Mouse (Mus musculus): ENCODE data around the gene P3h4. TPM values are rescaled to one million over a fixed set of nuclear protein-coding genes. Genes with fewer than 3 reads are reported as not detected.
A peak's percentile ranks its signal among the peaks of the same experiment; 100 is the strongest.

The P3h4 gene
- total RNA-seq, 2 experiments from 2014 or later, result 7.9 to 10.6 TPM

DNA sequence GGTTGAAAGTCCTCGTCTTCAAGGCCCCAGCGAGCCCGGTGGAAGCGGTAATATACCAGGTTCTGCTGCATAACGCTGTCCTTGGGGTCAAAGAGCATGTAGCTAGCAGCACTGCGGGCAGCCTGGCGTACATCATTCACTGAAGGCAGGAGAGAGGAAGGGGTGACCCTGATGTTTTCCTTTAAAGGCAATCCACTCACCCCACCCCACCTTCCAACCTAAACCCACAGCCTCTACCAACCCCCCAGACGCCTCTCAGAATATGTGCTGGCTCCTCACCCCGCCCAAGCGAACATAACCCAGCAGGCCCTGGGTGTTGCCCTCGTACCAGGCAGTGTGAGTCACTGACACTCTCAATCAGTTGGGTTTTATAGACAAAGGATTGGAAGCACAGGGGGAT is 2.9 kb downstream of the P3h4 start:
- intact Hi-C loops (cut with DNase I), result no loop called here

DNA sequence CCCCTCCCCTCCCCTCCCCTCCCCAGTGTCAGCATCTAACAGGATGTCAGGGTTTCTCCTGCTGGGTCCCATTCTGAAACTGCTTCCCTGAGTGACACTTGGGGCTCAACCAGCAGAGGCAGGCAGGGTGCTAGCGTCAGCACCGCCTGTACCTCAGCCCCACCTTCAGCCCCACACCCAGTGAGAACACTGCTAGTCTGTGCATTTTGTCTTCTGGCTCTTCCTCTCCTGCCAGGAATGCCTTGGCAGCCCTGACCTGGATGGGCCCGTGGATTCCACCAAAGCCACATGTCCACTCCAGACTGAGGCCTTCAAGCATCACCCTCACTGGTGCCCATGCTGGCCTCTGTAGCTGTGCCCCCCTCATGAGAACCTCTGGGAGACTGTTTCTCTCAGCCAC is 5.0 kb downstream of the P3h4 start:
- intact Hi-C loops (cut with DNase I), result no loop called here
- no peak for DNase-seq (ENCODE audit: low spot score in 2 of 2)

More for the DNA sequence above, 2.9 kb downstream of the P3h4 start:
- no peak for DNase-seq (ENCODE audit: low spot score in 2 of 2)

DNA sequence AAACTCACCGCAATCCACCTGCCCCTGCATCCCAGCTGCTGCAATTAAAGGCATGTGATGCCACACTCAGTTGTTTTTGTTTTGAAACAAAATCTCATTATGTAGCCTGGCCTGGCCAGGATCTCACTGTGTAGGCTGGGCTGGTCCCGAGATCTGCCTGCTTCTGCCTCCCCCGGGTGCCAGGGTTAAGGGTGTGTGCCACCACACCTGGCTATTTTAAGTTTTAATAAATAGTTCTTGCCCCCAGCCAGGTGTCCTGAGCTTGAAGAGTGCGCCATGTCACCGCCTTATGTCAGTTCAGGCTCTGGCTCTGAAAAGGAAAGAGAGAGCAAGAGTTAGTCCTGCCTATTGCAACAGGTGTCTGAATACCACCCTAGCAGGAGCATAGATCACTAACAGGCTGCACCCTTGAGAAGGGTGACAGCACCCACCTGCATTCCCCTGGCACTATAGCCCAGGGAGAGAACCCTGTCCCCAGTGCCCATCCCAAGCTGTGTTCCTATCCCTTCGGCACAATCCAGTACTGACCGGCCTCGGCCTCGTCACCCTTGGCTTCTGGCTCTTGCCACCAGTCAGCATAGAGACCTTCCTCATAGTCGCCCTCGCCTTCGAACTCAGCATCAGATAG is 5.7 kb downstream of the P3h4 start:
- intact Hi-C loops (cut with DNase I), result loop anchor here (1.0 kb wide), 1 partner anchor 47 kb away; no protein-coding TSS in a partner anchor

DNA sequence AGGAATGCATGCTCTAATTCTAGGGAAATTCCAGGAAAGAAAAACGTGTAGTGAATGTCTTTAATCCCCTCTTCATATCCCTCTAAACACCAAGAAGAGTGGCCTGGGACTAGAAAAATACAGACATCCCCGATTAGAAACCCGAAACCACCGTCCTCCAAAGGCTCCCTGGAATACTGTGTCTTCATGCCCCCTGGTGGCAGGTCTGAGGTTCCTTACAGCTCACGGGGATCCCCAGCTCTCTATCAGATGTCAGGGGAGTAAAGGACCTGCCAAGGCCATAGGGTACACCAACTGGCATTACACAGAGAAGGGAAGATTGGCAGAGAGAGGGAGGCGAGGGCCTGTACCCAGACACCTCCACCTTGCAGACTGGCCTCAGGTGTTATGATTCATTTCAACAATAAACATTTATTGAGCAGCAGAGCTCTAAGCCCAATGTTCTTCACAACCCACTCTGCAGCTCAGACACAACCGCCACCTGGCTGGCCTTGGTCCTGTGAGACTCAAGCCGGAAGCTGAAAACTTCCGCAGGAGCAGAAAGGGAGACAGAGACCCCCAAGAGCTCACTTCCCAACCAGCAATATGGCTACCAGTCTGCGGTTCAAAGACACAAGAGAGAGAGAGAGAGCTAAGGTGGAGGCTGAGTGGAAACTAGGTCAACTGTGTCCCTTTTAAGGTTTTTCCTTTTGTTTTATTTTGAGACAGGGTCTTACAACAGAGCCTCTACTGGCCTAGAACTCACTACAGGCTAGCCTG is 6.4 kb downstream of the P3h4 start:
- intact Hi-C loops (cut with DNase I), result loop anchor here (1.0 kb wide), 1 partner anchor 46 kb away; no protein-coding TSS in a partner anchor
- DNase-seq (ENCODE audit: low spot score in 2 of 2), result peak in 1 of 2 experiments; percentile 60

More for the DNA sequence above, 5.7 kb downstream of the P3h4 start:
- no peak for DNase-seq (ENCODE audit: low spot score in 2 of 2)

DNA sequence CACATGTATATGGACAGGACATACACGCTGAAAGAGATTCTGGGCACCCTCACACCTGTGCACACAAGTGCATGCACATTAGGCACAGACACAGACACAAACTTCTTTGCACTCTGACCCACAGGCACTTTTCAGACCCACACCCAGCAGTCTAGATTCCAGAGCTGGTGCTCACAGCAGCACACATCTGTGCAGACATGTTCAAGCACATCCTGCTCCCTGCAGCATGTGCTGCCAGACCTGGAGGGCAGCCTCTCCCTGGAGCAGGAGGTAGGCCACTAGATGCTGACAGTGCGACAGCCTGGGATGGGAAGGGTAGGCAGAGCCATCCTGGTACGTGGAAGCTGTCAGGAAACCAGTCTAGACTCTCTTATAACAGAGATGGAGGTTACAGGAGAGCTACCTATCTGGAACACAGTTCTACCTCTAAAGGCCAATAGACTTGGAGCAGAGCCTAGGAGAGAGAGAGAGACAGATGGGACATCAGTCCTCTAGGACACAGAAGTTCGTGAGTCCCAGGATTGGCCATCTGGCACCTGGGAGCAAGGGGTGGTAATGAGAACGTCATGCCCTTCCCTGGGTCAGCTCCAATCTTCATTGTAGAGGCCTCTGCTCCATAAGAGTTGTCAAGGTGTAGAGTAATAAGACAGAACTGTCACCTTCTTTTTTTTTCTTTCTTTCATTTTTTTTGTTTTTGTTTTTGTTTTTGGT is 7.5 kb downstream of the P3h4 start:
- no peak for DNase-seq (ENCODE audit: low spot score in 2 of 2)
- intact Hi-C loops (cut with DNase I), result no loop called here

DNA sequence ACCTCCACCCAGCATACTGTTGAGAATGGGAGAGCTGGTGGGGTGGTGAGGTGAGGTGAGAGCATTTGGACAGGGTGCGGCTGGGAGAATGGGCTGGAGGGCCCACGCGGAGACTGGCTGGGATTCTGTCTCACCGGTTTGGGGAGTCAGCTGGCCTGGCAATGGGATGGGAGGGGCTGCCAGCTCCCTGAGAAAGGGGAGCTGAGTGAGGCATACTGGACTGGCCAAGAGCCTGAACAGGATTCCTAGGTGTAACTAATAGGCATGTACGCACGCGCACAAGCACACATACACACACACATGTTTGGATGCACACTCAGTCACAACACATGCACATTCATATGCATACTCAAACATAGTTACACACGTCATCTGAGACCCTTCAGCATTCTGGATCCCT is 8.4 kb downstream of the P3h4 start:
- intact Hi-C loops (cut with DNase I), result no loop called here

DNA sequence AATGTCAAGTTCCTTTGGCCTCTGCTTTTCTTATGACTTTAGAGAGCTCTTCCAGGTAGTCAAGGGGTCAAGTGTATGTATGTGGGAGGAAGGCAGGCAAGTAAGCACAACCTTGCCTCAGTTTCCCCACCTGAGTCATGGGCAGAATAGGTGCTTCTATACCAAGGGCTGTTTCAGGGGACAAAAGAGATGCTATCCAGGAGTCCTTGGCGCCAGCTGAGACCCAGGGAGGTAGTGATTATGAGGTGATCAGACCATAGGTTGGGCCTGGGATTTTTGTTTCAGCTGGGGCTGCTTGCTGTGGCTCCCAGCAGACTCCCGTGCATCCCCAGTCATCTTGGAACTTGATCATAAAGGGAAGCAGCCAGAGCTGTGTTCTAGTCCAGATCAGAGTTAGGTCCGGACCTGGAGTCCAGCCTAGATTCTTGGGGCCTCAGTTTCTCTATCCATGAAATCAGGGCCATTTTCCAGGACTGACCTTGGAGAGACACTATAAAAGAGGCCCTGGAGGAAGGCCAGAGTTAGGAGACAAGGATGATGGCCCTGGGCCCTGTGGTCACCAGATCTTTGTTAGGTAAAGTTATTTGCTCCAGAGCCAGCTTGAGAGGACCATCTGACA is 10.1 kb downstream of the P3h4 start:
- DNase-seq (ENCODE audit: low spot score in 2 of 2), result no peak
- intact Hi-C loops (cut with DNase I), result no loop called here

More for the DNA sequence above, 8.4 kb downstream of the P3h4 start:
- DNase-seq (ENCODE audit: low spot score in 2 of 2), result no peak

DNA sequence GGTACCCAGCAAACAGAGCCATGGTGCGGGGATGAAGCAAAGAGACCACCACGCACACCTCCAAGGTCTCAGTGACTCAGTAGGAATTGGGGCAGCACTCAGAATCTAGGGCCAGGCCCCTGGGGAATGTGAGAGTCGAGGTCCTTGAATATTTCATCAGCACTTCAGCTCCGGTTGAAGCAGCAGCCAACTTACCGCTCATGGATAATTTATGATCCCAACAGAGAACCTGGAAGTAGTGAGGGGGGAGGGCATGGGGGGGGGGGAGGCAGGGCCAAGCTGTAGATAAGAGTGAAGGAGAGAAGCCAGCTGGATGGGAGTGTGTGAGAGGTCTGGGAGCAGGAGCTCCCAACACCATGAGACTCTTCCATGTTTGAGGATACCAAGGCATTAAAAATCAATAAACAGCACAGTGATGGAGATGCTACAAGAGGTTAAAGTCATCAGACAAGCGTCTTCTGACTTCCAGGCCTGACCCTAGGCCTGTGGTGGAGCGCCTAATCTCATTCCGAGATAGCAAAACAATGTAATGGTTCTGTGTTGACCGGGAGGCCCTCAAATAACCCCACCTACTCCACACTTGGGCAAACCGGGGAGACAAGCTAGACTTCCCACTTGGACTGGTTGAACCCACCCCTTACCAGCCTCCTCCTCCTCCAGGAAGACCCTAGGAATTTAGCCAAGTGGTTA is 11.0 kb downstream of the P3h4 start:
- intact Hi-C loops (cut with DNase I), result no loop called here
- no peak for DNase-seq (ENCODE audit: low spot score in 2 of 2)

DNA sequence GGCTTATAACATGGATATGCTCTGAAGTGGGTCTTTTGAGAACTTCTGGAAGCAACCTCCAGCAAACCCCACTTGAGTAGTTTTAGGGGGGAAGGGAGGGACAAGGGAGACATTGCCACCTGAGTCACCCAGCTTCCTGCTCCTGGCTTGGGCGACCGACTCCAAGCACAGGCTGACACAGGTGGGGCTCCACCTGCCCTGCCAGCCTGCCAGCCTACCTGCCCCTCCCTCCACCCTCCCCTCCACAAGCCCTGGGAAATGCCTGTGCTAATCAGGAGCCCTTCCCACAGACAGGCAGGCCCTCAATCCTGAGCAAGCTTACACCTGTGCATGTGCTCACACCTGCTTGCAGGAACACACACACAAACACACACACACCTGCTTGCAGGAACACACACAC is 12.0 kb downstream of the P3h4 start:
- intact Hi-C loops (cut with DNase I), result no loop called here
- DNase-seq (ENCODE audit: low spot score in 2 of 2), result no peak

DNA sequence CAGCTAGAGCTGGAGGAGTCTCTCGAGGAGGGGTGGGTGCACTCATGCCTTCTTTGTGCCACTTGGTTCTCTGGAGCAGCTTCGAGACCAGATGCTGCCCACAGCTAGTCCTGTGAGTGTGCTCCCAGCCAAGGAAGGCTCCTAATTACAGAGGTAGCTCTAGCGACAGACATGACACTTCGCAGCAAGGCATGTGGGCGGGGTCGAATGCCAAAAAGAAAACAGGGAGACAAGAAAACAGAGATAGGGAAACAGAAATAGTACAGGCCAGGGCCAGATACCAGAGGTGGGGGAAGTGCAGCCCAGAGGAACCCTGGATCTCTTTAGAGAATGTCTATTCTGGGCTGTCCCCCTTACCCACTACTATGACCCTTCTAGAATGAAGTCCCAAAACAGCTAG is 12.4 kb downstream of the P3h4 start:
- no peak for DNase-seq (ENCODE audit: low spot score in 2 of 2)
- intact Hi-C loops (cut with DNase I), result no loop called here

DNA sequence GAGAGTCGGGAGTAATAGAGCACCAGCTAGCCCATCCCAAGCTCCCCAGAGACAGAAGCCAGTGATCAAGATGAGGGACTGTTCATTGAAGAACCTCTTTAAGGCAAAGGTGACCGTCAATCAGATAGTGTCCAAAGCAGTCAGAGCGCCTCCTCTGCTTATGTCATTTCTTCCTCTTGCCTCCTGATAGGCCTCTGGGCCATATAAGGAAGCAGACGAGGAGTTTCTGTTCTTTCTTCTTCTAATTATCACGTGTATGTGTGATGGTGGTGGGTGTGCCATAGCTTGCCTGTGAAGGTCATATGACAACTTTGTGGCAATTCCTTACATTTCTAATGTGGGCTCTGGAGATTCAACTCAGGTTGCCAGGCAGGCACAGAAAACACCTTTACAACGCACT is 13.8 kb downstream of the P3h4 start:
- DNase-seq (ENCODE audit: low spot score in 2 of 2), result no peak
- intact Hi-C loops (cut with DNase I), result no loop called here

DNA sequence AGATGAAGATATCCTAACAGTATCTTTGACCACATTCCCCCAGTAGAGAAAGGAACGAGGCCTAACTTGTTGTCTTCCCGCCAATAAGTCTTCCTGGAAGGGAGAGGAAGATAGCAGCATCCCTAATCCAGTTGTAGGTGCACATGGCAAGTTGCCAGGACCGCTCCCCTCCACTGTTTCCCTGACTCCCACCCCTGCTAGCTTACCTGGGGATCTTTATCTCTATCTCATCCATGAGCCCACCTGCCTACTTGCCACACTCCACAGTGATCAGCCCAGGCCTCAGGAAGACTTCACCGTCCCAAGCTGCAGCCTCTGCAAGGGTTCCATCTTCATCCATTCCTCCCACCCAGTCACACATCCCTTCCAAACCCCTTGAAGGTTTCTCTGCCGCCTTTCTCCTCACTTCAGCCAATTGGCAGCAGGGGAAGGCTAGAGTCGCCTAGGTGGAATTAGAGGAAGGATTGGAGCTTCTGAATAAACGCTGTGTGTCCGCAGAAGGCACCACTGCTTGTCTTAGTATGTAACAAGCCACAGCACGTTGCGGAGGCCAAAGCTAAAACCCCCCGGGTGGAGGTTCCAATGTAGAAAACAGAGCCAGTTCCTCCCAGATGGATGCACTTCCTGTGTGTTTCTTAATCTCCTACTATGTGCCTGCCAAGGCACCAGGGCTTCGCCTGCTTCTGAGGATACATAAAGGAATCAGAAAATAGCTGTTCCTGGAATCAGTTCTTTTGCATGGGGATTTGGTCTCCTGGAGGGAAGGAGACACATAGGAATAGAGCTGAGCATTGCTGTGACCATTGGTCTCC is 14.7 kb downstream of the P3h4 start:
- intact Hi-C loops (cut with DNase I), result no loop called here
- DNase-seq (ENCODE audit: low spot score in 2 of 2), result no peak

DNA sequence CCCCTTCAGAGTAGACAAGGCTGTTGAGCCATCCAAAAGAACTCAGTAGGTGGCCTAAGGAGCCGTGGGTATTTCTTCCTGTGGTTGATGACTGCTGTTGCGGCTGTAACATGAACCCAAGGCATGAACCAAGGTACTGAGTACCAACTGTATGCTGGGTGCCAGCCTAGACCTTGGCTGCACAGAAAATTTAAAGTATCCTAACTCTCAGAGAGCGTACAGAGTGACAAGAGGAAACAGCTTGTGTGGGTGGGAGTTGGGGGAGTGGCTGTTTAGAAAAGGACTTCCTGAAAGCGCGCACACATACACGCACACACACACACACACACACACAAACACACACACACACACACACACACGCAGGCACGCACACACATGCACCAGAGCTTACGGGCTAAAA is 15.3 kb downstream of the P3h4 start:
- DNase-seq (ENCODE audit: low spot score in 2 of 2), result no peak
- intact Hi-C loops (cut with DNase I), result no loop called here

DNA sequence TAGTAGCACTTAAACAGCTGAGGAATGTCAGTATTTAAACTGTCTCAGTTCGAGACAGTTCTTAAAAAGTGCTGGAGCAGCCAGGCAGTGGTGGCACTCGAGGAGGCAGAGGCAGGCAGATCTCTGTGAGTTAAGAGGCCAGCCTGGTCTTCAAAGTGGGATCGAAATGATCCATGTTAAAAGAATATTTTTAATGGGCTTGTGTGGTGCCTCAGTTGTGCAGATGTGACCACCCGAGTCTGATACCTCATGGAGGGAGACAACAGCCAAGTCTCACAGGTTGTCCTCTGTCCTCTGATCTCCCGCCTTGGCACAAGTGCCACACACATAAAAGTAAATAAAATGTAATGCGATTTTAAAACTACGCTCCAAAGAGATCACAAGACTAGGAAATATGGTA is 16.1 kb downstream of the P3h4 start:
- DNase-seq (ENCODE audit: low spot score in 2 of 2), result no peak
- intact Hi-C loops (cut with DNase I), result no loop called here

DNA sequence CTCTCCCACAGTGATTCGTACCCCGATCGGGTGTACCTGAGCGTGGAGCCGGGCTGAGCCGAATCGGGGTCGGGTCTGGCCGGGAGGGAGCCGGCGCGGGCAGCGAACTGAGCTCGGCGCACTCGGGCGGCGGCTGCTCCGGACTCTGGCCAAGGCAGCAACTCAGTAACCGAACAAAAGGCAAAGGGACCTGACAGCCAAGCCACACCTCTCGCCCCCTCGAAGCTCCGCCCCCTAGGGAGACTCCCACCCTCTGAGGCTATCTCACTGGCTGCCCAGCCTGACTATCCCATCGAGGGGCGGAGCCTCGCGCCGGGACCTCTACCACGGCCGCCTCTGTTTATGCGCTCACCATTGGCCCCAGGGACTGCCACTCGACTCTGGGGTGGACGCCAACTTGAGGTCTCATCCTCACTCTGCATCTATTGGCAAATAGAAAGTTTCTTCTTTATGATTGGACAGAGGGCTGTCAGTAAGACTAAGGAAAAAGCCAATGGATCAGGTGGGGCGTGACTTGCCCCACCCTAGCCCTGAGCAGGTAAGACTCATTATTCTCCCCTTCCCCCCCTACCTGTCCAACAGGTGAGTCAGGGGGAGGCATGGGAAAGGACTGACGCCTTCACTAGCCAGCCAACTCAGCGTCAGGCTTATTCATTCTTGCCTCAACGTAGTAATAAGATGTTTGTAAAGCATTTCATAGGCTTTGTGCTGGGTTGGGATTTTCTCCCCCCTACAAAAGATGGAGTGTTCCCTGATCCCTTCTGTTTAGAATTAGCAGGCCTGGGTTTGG is 16.8 kb downstream of the P3h4 start, which contains the start of gene Jup:
Jup (minus strand) TSS at position 164 of the 790 bp plus-strand sequence.
- intact Hi-C loops (cut with DNase I), result no loop called here
- DNase-seq (ENCODE audit: low spot score in 2 of 2), result peak; percentile 99 to 100

DNA sequence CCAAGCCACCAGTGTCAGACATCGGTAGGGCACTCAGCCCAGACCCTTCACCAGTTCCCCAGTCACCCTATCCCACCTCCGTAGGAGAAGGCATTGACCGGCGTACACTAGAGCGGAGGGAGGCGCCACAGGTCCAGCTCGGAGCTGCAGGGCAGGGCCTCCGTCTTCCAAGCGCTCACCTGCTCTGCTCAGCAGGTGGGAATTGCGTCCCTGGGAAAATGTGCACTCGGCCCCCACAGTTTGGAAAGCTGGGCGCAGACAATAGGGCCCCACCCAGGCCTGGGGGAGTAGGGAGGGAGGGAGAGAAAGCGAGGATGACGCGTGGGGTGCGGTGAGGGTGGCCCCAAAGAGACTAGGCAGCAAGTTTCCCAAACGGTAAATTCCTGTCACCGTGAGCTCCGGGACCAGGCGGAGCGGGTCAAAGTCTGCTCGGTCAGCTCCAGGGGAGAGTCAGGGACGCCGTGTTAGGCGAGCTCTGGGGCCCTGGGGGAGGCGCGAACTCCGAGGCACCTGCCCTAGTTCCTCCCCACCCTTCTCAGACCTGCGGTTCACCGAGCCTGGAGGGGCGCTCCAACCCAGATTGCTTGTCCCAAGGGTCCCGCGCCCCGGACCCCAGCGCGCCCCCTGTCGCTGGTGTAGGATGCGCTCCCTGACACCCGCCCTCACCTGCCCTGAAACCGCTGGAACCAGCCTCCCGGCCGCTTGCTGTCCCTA is 17.6 kb downstream of the P3h4 start:
- DNase-seq (ENCODE audit: low spot score in 2 of 2), result no peak
- intact Hi-C loops (cut with DNase I), result no loop called here

DNA sequence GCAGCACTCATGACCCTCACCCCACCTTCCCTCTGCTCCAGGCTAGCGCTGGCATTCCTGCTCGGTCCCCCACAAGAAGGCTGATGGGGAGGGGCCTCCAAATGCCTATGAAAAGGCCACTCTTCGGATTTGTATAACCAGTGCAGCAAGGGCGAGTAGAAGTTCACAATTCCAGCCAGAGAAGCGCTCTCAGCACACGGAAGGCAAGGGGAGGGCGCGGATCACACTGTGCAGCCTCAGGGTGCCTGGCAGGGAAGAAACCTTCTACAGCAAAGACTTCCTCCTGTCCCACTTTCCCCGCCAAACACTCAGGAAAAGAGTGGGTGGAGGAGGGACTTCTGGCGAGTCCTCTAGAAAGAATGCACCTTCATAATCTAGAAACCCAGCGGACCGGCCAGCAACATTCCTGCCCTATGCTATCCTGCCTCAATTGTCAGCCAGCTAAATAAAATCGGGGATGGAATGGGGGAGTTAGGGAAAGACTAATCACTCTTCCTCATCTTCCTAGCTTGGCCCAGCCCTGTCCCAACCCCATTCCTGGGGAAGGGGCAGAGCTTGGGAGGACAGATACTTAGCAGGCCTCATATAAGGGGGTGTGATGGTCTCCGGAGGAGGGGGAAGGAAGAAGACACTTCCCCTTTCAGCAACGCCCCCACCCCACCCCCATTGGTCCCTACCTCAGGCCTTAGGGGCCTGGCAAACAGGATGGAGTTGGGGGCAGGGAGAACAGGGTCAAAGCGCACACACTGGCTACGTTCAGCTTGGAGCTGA is 18.6 kb downstream of the P3h4 start:
- peak in 1 of 2 experiments; percentile 45 for DNase-seq (ENCODE audit: low spot score in 2 of 2)
- intact Hi-C loops (cut with DNase I), result no loop called here

Data from left cerebral cortex, postnatal 36 days (tissue).